Mouse (Mus musculus): ENCODE data around the gene Dnaic2. TPM values are rescaled to one million over a fixed set of nuclear protein-coding genes. Genes with fewer than 3 reads are reported as not detected.

Dnaic2 gene
- polyA plus RNA-seq, 1 experiment from 2014 or later: 1.9 TPM

DNA sequence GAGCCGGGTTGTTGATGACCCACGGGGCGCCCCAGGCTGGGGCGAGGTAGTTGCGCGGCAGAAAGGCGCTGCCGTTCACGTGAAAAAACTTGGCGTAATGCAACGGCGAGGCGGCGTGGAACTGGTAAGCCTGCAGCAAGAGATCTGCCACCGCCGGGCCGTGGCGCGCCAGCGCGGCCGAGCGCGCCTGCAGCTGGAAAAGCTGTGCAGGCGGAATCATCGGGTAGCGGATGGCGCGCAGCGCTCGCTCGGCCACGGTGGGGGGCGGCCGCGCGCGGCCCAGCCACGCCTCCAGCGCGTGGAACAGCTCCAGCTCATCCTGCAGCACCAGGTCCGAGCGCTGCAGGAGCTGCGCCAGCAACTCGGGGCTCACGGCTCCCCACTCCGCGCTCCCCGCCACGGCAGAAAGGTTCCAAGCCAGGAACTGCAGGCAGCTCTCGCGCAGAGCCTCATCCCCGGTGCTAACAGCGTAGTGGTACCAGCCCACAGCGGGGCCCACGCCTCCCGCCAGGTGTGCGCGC is 64.7 kb downstream of the Dnaic2 start:
- ATAC-seq (ENCODE audit: low FRiP score): peak; percentile 36
- H3K9ac ChIP-seq (replicated peaks): peak overlapping the region; percentile 67
- WGBS: under 1% methylated on average over 58 of the region's 59 CpGs
- peaks cover 31% of the 10 kb centered on the region for H3K27me3 ChIP-seq (replicated peaks)
- peak overlapping the region; percentile 93 for H3K27ac ChIP-seq (replicated peaks)
- no peaks in the 10 kb centered on the region for H3K9me3 ChIP-seq (replicated peaks)
- H3K36me3 ChIP-seq: no peaks in the 10 kb centered on the region
- H3K4me1 ChIP-seq: peaks cover 75% of the 10 kb centered on the region
- H3K4me2 ChIP-seq: peak overlapping the region; percentile 92
- H3K4me3 ChIP-seq (replicated peaks): peak overlapping the region; percentile 54

GRCm38 (mm10) chr11:114792931-114793494 is 65.8 kb downstream of the Dnaic2 start:
- no peak for ATAC-seq (ENCODE audit: low FRiP score)
- H3K4me3 ChIP-seq (replicated peaks): peak overlapping the region; percentile 54; the same call in 1 of the 2 replicates
- H3K36me3 ChIP-seq: no peaks in the 10 kb centered on the region
- H3K9me3 ChIP-seq (replicated peaks): no peaks in the 10 kb centered on the region
- H3K4me2 ChIP-seq: peak overlapping the region; percentile 92
- peak overlapping the region; percentile 1; the same call in 1 of the 2 replicates for H3K9ac ChIP-seq (replicated peaks)
- H3K4me1 ChIP-seq: peaks cover 75% of the 10 kb centered on the region
- H3K27ac ChIP-seq (replicated peaks): peak overlapping the region; percentile 93; the same call in 1 of the 2 replicates
- peaks cover 21% of the 10 kb centered on the region for H3K27me3 ChIP-seq (replicated peaks)
- 43% methylated on average over 5 of the region's 5 CpGs for WGBS

GRCm38 (mm10) chr11:114793868-114794545 is 66.8 kb downstream of the Dnaic2 start:
- no peak overlapping the region for H3K9ac ChIP-seq (replicated peaks)
- 33% methylated on average over 19 of the region's 19 CpGs for WGBS
- no peak overlapping the region for H3K4me3 ChIP-seq (replicated peaks)
- ATAC-seq (ENCODE audit: low FRiP score): no peak
- peak overlapping the region; percentile 92 for H3K4me2 ChIP-seq
- no peaks in the 10 kb centered on the region for H3K36me3 ChIP-seq
- H3K9me3 ChIP-seq (replicated peaks): no peaks in the 10 kb centered on the region
- H3K27ac ChIP-seq (replicated peaks): peak overlapping the region; percentile 93
- peaks cover 71% of the 10 kb centered on the region for H3K4me1 ChIP-seq
- H3K27me3 ChIP-seq (replicated peaks): peaks cover 21% of the 10 kb centered on the region

- Histone ChIP-seq H3K36me3 (no peaks in the 10 kb centered on the region), H3K9me3 (replicated peaks) (no peaks in the 10 kb centered on the region), H3K27me3 (replicated peaks) (peaks cover 15% of the 10 kb centered on the region), H3K4me3 (replicated peaks) (peak overlapping the region; percentile 40), H3K27ac (replicated peaks) (peak overlapping the region; percentile 93), H3K4me1 (peaks cover 64% of the 10 kb centered on the region), H3K4me2 (peak overlapping the region; percentile 92), H3K9ac (replicated peaks) (peak overlapping the region; percentile 46; the same call in 1 of the 2 replicates)
- ATAC-seq (ENCODE audit: low FRiP score): no peak
- WGBS: 24% methylated on average over 4 of the region's 4 CpGs
These were observed 67.5 kb downstream of the Dnaic2 start for GRCm38 (mm10) chr11:114794691-114795090.

DNA sequence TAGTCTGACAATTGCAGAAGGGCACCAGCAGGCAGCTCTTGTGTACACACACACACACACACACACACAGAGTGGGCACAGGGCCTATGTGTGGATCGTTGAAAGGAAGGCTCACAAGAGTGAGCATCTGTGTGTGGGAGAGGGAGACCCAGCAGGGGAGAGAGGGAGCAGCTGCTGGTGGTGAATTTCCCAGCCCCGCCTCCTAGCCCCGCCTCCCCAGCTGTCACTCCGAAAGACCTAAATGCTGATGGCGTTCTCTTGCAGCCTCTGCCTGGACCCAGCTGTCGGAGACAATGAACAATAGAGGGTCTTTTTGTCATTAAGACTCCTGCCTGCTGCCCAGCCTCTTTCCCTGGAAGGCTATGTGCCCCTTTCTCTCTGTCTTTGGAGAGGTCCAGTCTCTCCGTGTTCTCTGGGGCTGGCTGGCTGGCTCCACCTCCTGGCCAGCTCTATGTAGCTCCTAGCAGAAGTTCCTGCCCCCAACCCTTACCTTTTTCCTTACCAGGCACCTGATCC is 68.1 kb downstream of the Dnaic2 start:
- H3K9me3 ChIP-seq (replicated peaks): no peaks in the 10 kb centered on the region
- WGBS: 2% methylated on average over 7 of the region's 7 CpGs
- peak; percentile 81 for ATAC-seq (ENCODE audit: low FRiP score)
- peaks cover 60% of the 10 kb centered on the region for H3K4me1 ChIP-seq
- peak overlapping the region; percentile 46 for H3K9ac ChIP-seq (replicated peaks)
- peak overlapping the region; percentile 93 for H3K27ac ChIP-seq (replicated peaks)
- H3K36me3 ChIP-seq: no peaks in the 10 kb centered on the region
- peak overlapping the region; percentile 92 for H3K4me2 ChIP-seq
- peaks cover 9% of the 10 kb centered on the region for H3K27me3 ChIP-seq (replicated peaks)
- H3K4me3 ChIP-seq (replicated peaks): peak overlapping the region; percentile 40

DNA sequence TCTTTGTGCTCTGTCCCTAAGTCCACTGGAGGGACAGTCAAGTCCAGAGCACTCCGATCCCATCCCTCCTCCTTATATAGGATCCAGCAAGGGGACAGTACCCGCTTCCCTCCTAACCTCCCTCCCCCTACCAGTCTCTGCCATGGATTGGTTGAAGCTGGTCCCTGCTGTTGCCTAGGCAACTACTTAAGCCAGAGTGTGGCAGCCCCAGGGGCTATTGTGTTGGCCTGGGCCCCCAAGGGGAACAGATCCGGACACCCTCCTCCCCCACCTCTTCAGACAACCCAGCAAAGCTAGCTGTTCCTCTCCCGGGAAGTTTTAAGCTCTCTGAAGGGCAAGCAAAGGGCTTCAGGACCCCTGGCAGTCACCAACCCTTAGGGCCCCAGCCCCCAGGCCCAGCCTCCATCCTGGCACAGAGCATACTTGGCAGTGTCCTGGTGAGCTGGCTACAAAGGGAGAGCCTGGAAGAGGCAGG is 68.7 kb downstream of the Dnaic2 start, which contains the start of gene Btbd17:
Gene Btbd17 (minus strand): TSS at position 98 of the 475 bp plus-strand sequence.
- Histone ChIP-seq H3K9me3 (replicated peaks) (no peaks in the 10 kb centered on the region), H3K27me3 (replicated peaks) (0 out of 2 replicates have a peak, but pooled peaks cover 6% of the 10 kb centered on the region), H3K4me3 (replicated peaks) (peak within 1 kb of the TSS; percentile 40), H3K4me1 (peaks cover 55% of the 10 kb centered on the region), H3K36me3 (no peaks in the 10 kb centered on the region), H3K4me2 (peak within 1 kb of the TSS; percentile 92), H3K9ac (replicated peaks) (peak within 1 kb of the TSS; percentile 46), H3K27ac (replicated peaks) (peak within 1 kb of the TSS; percentile 93)
- ATAC-seq (ENCODE audit: low FRiP score): peak; percentile 77
- WGBS: 4% methylated on average over 4 of the region's 4 CpGs

DNA sequence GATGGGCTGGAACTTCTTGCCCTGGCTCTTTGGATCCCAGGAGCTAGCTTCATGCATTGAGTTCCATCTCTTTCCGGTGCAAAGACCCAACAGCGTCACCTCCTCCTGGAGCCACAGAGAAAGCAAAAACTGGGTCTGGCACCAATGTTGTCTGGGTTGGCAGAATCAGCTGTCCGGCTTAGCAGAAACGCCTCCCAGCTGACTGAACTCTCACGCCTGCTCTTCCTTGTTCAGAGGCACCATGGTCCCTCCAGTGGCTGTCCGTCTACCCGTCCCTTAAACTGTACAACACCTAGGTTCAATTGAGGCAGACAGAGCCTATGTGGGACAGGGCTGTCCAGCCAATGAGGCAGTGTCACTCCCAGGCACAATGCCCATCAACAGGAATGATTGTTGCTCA is 70.0 kb downstream of the Dnaic2 start:
- Histone ChIP-seq H3K4me1 (peaks cover 43% of the 10 kb centered on the region), H3K4me2 (no peak overlapping the region), H3K36me3 (no peaks in the 10 kb centered on the region), H3K27me3 (replicated peaks) (0 out of 2 replicates have a peak, but pooled peaks cover 4% of the 10 kb centered on the region), H3K4me3 (replicated peaks) (no peak overlapping the region), H3K27ac (replicated peaks) (peak overlapping the region; percentile 93; the same call in 1 of the 2 replicates), H3K9ac (replicated peaks) (no peak overlapping the region), H3K9me3 (replicated peaks) (no peaks in the 10 kb centered on the region)
- WGBS: 91% methylated on average over 7 of the region's 7 CpGs
- ATAC-seq (ENCODE audit: low FRiP score): no peak

DNA sequence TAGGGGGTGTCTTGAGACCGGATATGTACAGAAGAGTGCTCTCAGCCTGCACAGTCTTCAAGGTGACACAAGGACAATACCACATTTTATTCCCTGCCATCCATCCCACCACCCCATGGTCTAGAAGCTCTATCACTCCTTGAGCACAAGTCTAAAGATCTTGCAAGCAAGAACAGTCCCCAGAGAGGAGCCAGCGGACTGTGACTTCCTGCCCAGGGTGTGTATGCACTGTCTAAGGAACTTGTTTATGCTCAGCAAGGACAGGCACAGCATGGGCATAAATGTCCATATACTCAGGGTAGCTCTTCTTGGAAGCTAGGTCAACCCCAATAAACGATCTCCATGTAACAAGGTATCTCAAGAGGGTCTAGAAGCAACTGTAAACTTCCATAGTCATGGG is 70.8 kb downstream of the Dnaic2 start:
- Histone ChIP-seq H3K4me1 (peaks cover 38% of the 10 kb centered on the region), H3K27me3 (replicated peaks) (no peaks in the 10 kb centered on the region), H3K4me3 (replicated peaks) (no peak overlapping the region), H3K9me3 (replicated peaks) (no peaks in the 10 kb centered on the region), H3K9ac (replicated peaks) (no peak overlapping the region), H3K36me3 (no peaks in the 10 kb centered on the region), H3K27ac (replicated peaks) (no peak overlapping the region), H3K4me2 (no peak overlapping the region)
- no peak for ATAC-seq (ENCODE audit: low FRiP score)
- WGBS: 93% methylated on average over 3 of the region's 3 CpGs

DNA sequence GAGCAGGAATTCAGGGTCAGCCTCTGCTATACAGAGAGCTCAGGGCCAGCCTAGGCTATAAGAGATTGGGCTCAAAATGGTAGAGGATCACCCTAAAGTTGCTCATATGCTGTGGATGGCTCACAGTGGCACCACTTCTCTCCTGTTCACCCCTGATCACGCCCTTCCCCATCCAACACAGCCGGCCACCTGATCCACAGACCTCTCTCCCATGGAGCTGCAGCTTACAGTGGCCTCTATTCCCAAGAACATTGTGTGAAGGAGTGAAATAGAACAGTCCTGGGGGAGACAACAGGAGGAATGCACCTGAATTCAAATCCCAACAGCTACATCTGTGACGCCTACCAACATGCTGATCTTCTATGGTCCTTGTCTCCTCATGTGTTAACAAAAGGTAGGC is 71.4 kb downstream of the Dnaic2 start, which contains the start of gene Gpr142:
Gene Gpr142 (plus strand): TSS at position 301 of the 400 bp plus-strand sequence.
- Histone ChIP-seq H3K4me3 (replicated peaks) (no peak within 1 kb of the TSS), H3K27me3 (replicated peaks) (no peaks in the 10 kb centered on the region), H3K4me1 (peaks cover 34% of the 10 kb centered on the region), H3K9me3 (replicated peaks) (no peaks in the 10 kb centered on the region), H3K9ac (replicated peaks) (no peak within 1 kb of the TSS), H3K4me2 (no peak within 1 kb of the TSS), H3K27ac (replicated peaks) (no peak within 1 kb of the TSS), H3K36me3 (no peaks in the 10 kb centered on the region)
- no peak for ATAC-seq (ENCODE audit: low FRiP score)
- 96% methylated on average over 3 of the region's 3 CpGs for WGBS

DNA sequence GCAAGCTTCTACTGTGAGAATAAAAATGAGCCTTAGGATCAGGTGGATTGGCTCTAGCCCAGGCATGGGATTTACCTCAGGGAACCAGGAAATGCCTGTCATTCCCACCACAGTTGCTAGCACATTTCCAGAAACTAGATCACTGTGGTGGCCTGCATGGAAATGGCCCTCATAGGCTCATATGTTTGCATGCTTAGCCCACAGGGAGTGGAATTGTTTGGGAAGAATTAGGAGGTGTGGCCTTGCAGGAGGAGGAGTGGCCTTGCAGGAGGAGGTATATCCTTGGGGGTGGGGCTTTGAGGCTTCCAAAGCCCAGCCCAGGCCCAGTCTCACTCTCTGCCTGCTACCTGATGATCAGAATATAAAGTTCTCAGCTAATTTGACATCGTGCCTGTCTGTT is 74.7 kb downstream of the Dnaic2 start:
- Histone ChIP-seq H3K27ac (replicated peaks) (no peak overlapping the region), H3K9ac (replicated peaks) (no peak overlapping the region), H3K4me3 (replicated peaks) (no peak overlapping the region), H3K4me1 (peaks cover 5% of the 10 kb centered on the region; the same call in 1 of the 2 replicates), H3K9me3 (replicated peaks) (no peaks in the 10 kb centered on the region), H3K27me3 (replicated peaks) (no peaks in the 10 kb centered on the region), H3K4me2 (no peak overlapping the region), H3K36me3 (no peaks in the 10 kb centered on the region)
- ATAC-seq (ENCODE audit: low FRiP score): no peak
- 85% methylated on average over 1 of the region's 1 CpGs for WGBS

- H3K4me2 ChIP-seq: no peak overlapping the region
- H3K4me3 ChIP-seq (replicated peaks): no peak overlapping the region
- no peaks in the 10 kb centered on the region for H3K27me3 ChIP-seq (replicated peaks)
- H3K4me1 ChIP-seq: peaks cover 11% of the 10 kb centered on the region; the same call in 1 of the 2 replicates
- 66% methylated on average over 15 of the region's 15 CpGs for WGBS
- no peaks in the 10 kb centered on the region for H3K9me3 ChIP-seq (replicated peaks)
- no peak overlapping the region for H3K9ac ChIP-seq (replicated peaks)
- ATAC-seq (ENCODE audit: low FRiP score): no peak
- H3K27ac ChIP-seq (replicated peaks): no peak overlapping the region
- H3K36me3 ChIP-seq: no peaks in the 10 kb centered on the region
These were observed 75.5 kb downstream of the Dnaic2 start for GRCm38 (mm10) chr11:114802540-114803267.
